Mouse (Mus musculus): ENCODE measurements around the gene Ubr4. TPM values are rescaled to one million over a fixed set of nuclear protein-coding genes. Genes with fewer than 3 reads are reported as not detected.
A peak's percentile ranks its signal among the peaks of the same experiment; 100 is the strongest.

Ubr4 gene
- total and polyA plus RNA-seq, 2 experiments from 2014 or later = 41.0 to 80.6 TPM

DNA sequence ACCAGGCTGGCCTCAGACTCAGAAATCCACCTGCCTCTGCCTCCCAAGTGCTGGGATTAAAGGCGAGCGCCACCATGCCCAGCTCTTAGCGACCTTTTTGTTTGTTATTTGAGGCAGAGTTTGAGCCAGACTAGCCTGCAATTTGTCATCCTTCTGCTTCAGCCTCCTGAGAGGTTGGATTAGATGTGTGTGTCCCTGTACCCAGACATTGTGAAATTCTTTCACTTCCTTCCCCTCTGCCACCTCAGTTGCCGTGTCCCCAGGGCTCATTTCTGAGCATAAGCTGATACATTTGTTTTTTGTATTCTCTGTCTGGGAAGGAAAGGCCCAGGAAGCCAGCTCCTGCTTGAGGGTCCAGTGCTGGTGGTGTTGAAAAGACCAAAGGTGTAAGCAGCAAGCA, 11.6 kb upstream of the Ubr4 start:
- Histone ChIP-seq H3K4me2 (ENCODE audit: low read depth, low read length) (no peak overlapping the region), H3K9me3 (replicated peaks; ENCODE audit: control insufficient read depth, low read length) (no peaks in the 10 kb centered on the region), H3K27me3 (ENCODE audit: control insufficient read depth, insufficient read depth, low read length) (0 out of 2 replicates have a peak, but pooled peaks cover 3% of the 10 kb centered on the region), H3K9ac (replicated peaks; ENCODE audit: low read depth, low read length) (no peak overlapping the region), H3K27ac (ENCODE audit: low read depth) (no peak overlapping the region), H3K36me3 (replicated peaks; ENCODE audit: control insufficient read depth, insufficient read depth, low read length) (no peaks in the 10 kb centered on the region), H3K4me1 (ENCODE audit: control insufficient read depth, insufficient read depth) (no peaks in the 10 kb centered on the region), H3K4me3 (ENCODE audit: low read depth, low read length) (no peak overlapping the region)
- no peak for ATAC-seq (ENCODE audit: insufficient read depth, low read depth)
- no peak for TF ChIP-seq EP300 (IDR thresholded peaks at IDR 0.05; ENCODE audit: low read depth)
- TF ChIP-seq CTCF (IDR thresholded peaks at IDR 0.05; ENCODE audit: low read depth) = no peak
- 69% methylated on average over 4 of the region's 4 CpGs for WGBS
- DNase-seq (ENCODE audit: low spot score) = no peak

DNA sequence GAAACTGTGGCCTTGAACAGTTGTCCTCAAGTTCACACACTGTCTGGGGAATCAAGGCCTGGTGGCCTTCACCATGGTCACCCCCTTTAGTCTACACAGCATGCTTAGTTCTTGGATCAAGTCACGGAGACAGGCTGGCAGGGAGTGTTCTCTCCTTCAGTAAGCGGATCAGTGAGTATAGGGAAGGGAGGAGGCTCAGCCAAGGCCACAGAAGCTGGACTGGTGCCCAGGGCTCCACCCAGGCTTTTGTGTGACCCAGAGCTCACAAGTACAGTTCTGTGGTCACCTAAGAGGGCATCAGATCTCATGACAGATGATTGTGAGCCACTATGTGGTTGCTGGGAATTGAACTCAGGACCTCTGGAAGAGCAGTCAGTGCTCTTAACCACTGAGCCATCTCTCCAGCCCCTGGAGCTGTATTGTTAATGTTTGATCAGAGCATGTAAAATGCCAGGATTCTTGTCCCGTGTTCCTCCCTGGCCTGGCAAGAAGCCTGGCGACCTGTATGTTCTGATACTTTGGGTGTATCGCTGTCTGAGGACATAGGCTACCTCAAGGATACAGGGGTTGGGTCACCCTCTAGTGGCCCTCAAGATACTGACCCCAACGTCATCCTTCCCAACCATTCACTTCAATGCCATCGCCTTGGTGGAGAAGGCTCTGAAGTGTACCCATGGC, 10.7 kb upstream of the Ubr4 start:
- no peak overlapping the region for H3K9ac ChIP-seq (replicated peaks; ENCODE audit: low read depth, low read length)
- DNase-seq (ENCODE audit: low spot score) = no peak
- H3K36me3 ChIP-seq (replicated peaks; ENCODE audit: control insufficient read depth, insufficient read depth, low read length) = peaks cover 2% of the 10 kb centered on the region
- H3K27ac ChIP-seq (ENCODE audit: low read depth) = no peak overlapping the region
- ATAC-seq (ENCODE audit: insufficient read depth, low read depth) = no peak
- 59% methylated on average over 7 of the region's 7 CpGs for WGBS
- no peaks in the 10 kb centered on the region for H3K9me3 ChIP-seq (replicated peaks; ENCODE audit: control insufficient read depth, low read length)
- no peak overlapping the region for H3K4me3 ChIP-seq (ENCODE audit: low read depth, low read length)
- no peak overlapping the region for H3K4me2 ChIP-seq (ENCODE audit: low read depth, low read length)
- TF ChIP-seq CTCF (IDR thresholded peaks at IDR 0.05; ENCODE audit: low read depth) = no peak
- no peak for TF ChIP-seq EP300 (IDR thresholded peaks at IDR 0.05; ENCODE audit: low read depth)
- 0 out of 2 replicates have a peak, but pooled peaks cover 3% of the 10 kb centered on the region for H3K27me3 ChIP-seq (ENCODE audit: control insufficient read depth, insufficient read depth, low read length)
- no peaks in the 10 kb centered on the region for H3K4me1 ChIP-seq (ENCODE audit: control insufficient read depth, insufficient read depth)

DNA sequence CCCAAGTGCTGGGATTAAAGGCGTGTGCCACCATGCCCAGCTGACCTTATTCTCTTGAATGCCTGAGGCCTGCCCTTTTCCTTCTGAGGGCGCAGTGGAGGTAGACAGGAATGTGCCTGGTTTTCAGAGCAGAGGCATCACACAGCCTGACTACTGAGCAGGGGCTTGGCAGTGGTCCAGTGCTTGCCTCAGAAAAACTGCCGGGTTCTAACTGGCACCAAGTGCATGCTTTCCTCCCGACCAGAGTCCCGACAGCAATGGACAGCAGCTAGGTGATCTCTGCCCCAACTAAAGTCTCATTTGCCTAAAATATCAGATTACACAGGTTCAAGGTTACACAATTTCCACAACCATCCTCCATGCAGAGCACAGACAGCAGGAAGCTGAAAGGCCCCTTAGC, 8.7 kb upstream of the Ubr4 start:
- WGBS = 24% methylated on average over 5 of the region's 5 CpGs
- ATAC-seq (ENCODE audit: insufficient read depth, low read depth) (no peak), DNase-seq (ENCODE audit: low spot score) (no peak)

DNA sequence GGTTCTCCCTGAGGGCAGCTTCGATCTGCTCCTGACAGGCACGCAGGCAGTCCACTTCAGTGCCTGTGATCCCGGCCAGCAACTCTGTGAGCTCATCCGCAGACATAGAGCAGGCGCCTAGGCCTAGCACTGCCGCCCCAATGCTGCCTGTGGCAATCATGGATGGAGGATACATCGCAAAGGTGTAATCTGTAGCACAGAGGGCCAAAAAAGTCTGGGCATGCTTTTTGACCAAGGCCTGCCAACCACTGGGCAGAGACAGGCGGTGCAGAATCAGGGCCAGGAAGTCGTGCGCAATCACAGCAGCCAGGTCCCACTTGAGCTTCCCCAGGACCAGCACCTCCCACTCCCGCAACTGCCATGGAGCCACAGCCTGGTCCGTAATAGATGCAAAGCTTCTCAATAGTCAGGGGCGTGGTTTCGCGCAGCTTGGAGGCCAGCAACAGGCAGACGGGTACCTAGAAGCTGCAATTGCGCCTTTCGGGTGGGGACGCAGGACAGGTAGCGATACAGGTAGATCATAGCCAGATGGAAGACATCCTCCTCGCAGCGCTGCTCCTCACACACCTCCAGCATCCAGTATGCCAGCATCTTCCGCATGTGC, 6.9 kb upstream of the Ubr4 start:
- Histone ChIP-seq H3K9me3 (replicated peaks; ENCODE audit: control insufficient read depth, low read length) (no peaks in the 10 kb centered on the region), H3K4me1 (ENCODE audit: control insufficient read depth, insufficient read depth) (no peaks in the 10 kb centered on the region), H3K36me3 (replicated peaks; ENCODE audit: control insufficient read depth, insufficient read depth, low read length) (peaks cover 31% of the 10 kb centered on the region), H3K4me2 (ENCODE audit: low read depth, low read length) (no peak overlapping the region), H3K9ac (replicated peaks; ENCODE audit: low read depth, low read length) (no peak overlapping the region), H3K27me3 (ENCODE audit: control insufficient read depth, insufficient read depth, low read length) (no peaks in the 10 kb centered on the region), H3K27ac (ENCODE audit: low read depth) (no peak overlapping the region), H3K4me3 (ENCODE audit: low read depth, low read length) (no peak overlapping the region)
- ATAC-seq (ENCODE audit: insufficient read depth, low read depth) = no peak
- WGBS = 82% methylated on average over 23 of the region's 23 CpGs
- DNase-seq (ENCODE audit: low spot score) = no peak
- TF ChIP-seq EP300 (IDR thresholded peaks at IDR 0.05; ENCODE audit: low read depth) (no peak), CTCF (IDR thresholded peaks at IDR 0.05; ENCODE audit: low read depth) (no peak)

More for the DNA sequence above, 8.7 kb upstream of the Ubr4 start:
- no peak overlapping the region for H3K4me3 ChIP-seq (ENCODE audit: low read depth, low read length)
- TF ChIP-seq CTCF (IDR thresholded peaks at IDR 0.05; ENCODE audit: low read depth) (no peak), EP300 (IDR thresholded peaks at IDR 0.05; ENCODE audit: low read depth) (no peak)
- no peaks in the 10 kb centered on the region for H3K4me1 ChIP-seq (ENCODE audit: control insufficient read depth, insufficient read depth)
- H3K36me3 ChIP-seq (replicated peaks; ENCODE audit: control insufficient read depth, insufficient read depth, low read length) = peaks cover 21% of the 10 kb centered on the region
- H3K9me3 ChIP-seq (replicated peaks; ENCODE audit: control insufficient read depth, low read length) = no peaks in the 10 kb centered on the region
- H3K4me2 ChIP-seq (ENCODE audit: low read depth, low read length) = no peak overlapping the region
- no peak overlapping the region for H3K27ac ChIP-seq (ENCODE audit: low read depth)
- no peaks in the 10 kb centered on the region for H3K27me3 ChIP-seq (ENCODE audit: control insufficient read depth, insufficient read depth, low read length)
- H3K9ac ChIP-seq (replicated peaks; ENCODE audit: low read depth, low read length) = no peak overlapping the region

DNA sequence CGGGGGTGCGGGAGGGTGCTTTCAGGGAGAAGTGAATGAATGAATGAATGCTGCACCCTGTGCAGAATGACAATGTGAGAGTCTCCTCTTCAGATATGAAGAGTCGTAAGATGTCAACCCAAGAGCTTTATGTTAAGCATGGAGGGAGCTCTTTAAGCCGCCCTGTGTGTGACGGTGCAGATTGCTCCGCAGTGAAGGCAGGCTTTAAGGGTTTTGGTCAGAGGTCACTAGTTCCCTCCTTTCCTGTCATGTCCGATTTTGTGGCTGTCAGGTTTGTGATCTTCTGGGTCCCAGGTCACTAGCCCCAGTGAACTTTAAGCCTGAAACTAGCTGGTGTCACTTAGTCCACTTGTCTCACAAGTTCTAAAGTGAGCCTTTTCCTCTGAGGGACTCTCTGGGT, 423 bp downstream of the Ubr4 start:
- H3K9ac ChIP-seq (replicated peaks; ENCODE audit: low read depth, low read length) = peak overlapping the region; percentile 83
- peaks cover 40% of the 10 kb centered on the region for H3K36me3 ChIP-seq (replicated peaks; ENCODE audit: control insufficient read depth, insufficient read depth, low read length)
- no peak for TF ChIP-seq EP300 (IDR thresholded peaks at IDR 0.05; ENCODE audit: low read depth)
- ATAC-seq (ENCODE audit: insufficient read depth, low read depth) (0 out of 2 replicates have a peak, but pooled peaks have one; percentile 16), DNase-seq (ENCODE audit: low spot score) (no peak)
- WGBS = 0% methylated on average over 7 of the region's 7 CpGs
- peak overlapping the region; percentile 73 for H3K4me3 ChIP-seq (ENCODE audit: low read depth, low read length)
- no peaks in the 10 kb centered on the region for H3K27me3 ChIP-seq (ENCODE audit: control insufficient read depth, insufficient read depth, low read length)
- peak overlapping the region; percentile 96 for H3K27ac ChIP-seq (ENCODE audit: low read depth)
- H3K4me2 ChIP-seq (ENCODE audit: low read depth, low read length) = peak overlapping the region; percentile 88
- no peaks in the 10 kb centered on the region for H3K9me3 ChIP-seq (replicated peaks; ENCODE audit: control insufficient read depth, low read length)
- peaks cover 18% of the 10 kb centered on the region for H3K4me1 ChIP-seq (ENCODE audit: control insufficient read depth, insufficient read depth)
